Mouse (Mus musculus) limb, embryonic 11.5 days (tissue): ENCODE data around the gene Slc12a8. TPM values are rescaled to one million over a fixed set of nuclear protein-coding genes. Genes with fewer than 3 reads are reported as not detected.

Experiments used
- ATAC-seq: fragments of 200-750 bp; cut with Nextera tagmentation; 2 replicates; pipeline ENCODE4 v1.8.0; 2017; ENCODE audit warnings: low read depth; ENCODE audit not compliant: insufficient number of reproducible peaks, low FRiP score, low TSS enrichment
- DNase-seq: peaks from one replicate; pipeline ENCODE4 v3.0.0-alpha.2; 2015; ENCODE audit warnings: low spot score
- H3K27ac ChIP-seq: fragments of 300-500 bp; sonication (generic); replicated peaks from 2 replicates; pipeline ENCODE4 v1.5.1; 2014; ENCODE audit warnings: low read depth, mild to moderate bottlenecking, low read length
- H3K27me3 ChIP-seq: fragments of 300-500 bp; sonication (generic); 2 replicates; pipeline ENCODE4 v1.6.1; 2014; ENCODE audit warnings: mild to moderate bottlenecking, low read length, mixed read lengths; ENCODE audit not compliant: control insufficient read depth, insufficient read depth
- H3K36me3 ChIP-seq: fragments of 300-500 bp; sonication (generic); 2 replicates; pipeline ENCODE4 v1.6.1; 2014; ENCODE audit warnings: mild to moderate bottlenecking, low read length, moderate library complexity, mixed read lengths; ENCODE audit not compliant: control insufficient read depth, insufficient read depth
- H3K4me1 ChIP-seq: fragments of 300-500 bp; sonication (generic); 2 replicates; pipeline ENCODE4 v1.6.1; 2014; ENCODE audit warnings: low read length, mixed read lengths; ENCODE audit not compliant: control insufficient read depth, insufficient read depth
- H3K4me2 ChIP-seq: fragments of 300-500 bp; sonication (generic); 2 replicates; pipeline ENCODE4 v1.6.1; 2014; ENCODE audit warnings: low read depth, mild to moderate bottlenecking, moderate library complexity; ENCODE audit not compliant: severe bottlenecking
- H3K4me3 ChIP-seq: fragments of 300-500 bp; sonication (generic); 2 replicates; pipeline ENCODE4 v1.5.1; 2014; ENCODE audit warnings: low read depth, low read length
- H3K9ac ChIP-seq: fragments of 300-500 bp; sonication (generic); 2 replicates; pipeline ENCODE4 v1.6.1; 2014; ENCODE audit warnings: mild to moderate bottlenecking, low read length
- H3K9me3 ChIP-seq: fragments of 300-500 bp; sonication (generic); 2 replicates; pipeline ENCODE4 v1.6.1; 2016; ENCODE audit warnings: low read length; ENCODE audit not compliant: control insufficient read depth
- WGBS: fragments of 180-500 bp; shearing (Covaris S2); extraction: QIAGEN DNeasy Blood & Tissue Kit; methylation state at CpG from one replicate; pipeline ENCODE4 v1.1.7; 2014; 5-methylcytosine and 5-hydroxymethylcytosine counted together
- polyA plus RNA-seq: library from polyadenylated mRNA; unstranded; fragments of >200 nt; fragmentation: Nextera tagmentation; extraction: Ambion mirVana; gene quantifications from 2 replicates; pipeline ENCODE4 v1.2.1, GENCODE M21; 2014

The Slc12a8 gene
- polyA plus RNA-seq, 1 experiment from 2014 or later = 0.49 TPM

- no peak for ATAC-seq
Observed at GRCm38 (mm10) chr16:33662841-33663240, 145.7 kb downstream of the Slc12a8 start.

GRCm38 (mm10) chr16:33666226-33666625 is 149.1 kb downstream of the Slc12a8 start:
- ATAC-seq = no peak
- Histone ChIP-seq H3K4me3 (no peak overlapping the region), H3K27ac (no peak overlapping the region), H3K9me3 (no peaks in the 10 kb centered on the region), H3K4me1 (no peaks in the 10 kb centered on the region), H3K9ac (no peak overlapping the region), H3K27me3 (no peaks in the 10 kb centered on the region), H3K4me2 (no peak overlapping the region), H3K36me3 (no peaks in the 10 kb centered on the region)
- 87% methylated on average over 6 of the region's 6 CpGs for WGBS
- DNase-seq = no peak

More at GRCm38 (mm10) chr16:33662841-33663240, 145.7 kb downstream of the Slc12a8 start:
- no peak overlapping the region for H3K4me3 ChIP-seq
- no peaks in the 10 kb centered on the region for H3K36me3 ChIP-seq
- no peak for DNase-seq
- no peak overlapping the region for H3K4me2 ChIP-seq
- 93% methylated on average over 10 of the region's 10 CpGs for WGBS
- no peak overlapping the region for H3K27ac ChIP-seq
- H3K27me3 ChIP-seq = no peaks in the 10 kb centered on the region
- no peaks in the 10 kb centered on the region for H3K9me3 ChIP-seq
- H3K4me1 ChIP-seq = no peaks in the 10 kb centered on the region
- H3K9ac ChIP-seq = no peak overlapping the region

GRCm38 (mm10) chr16:33666985-33667538 is 149.9 kb downstream of the Slc12a8 start:
- no peaks in the 10 kb centered on the region for H3K36me3 ChIP-seq
- H3K27ac ChIP-seq = no peak overlapping the region
- DNase-seq (no peak), ATAC-seq (no peak)
- H3K9me3 ChIP-seq = no peaks in the 10 kb centered on the region
- H3K4me1 ChIP-seq = no peaks in the 10 kb centered on the region
- H3K4me2 ChIP-seq = no peak overlapping the region
- WGBS = 89% methylated on average over 4 of the region's 4 CpGs
- no peak overlapping the region for H3K4me3 ChIP-seq
- no peak overlapping the region for H3K9ac ChIP-seq
- H3K27me3 ChIP-seq = no peaks in the 10 kb centered on the region

DNA sequence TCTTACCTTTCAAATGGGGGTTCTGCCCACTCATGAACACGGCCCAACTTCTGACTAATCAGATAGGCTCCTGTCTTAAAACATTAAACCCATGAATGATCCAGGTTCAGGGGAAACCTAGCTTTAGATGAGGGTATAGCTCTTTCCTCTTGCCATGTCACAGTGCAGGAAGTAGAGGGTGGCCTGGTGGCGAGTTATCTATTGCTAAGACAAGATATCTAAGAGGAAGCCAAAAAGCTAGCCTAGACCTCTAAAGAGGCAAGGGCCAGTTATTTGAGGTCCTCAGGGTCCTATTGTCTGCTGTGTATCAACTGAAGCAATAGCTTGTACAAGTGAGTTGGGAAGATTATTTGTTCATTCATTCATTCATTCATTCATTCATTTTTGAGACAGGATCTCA is 151.3 kb downstream of the Slc12a8 start:
- Histone ChIP-seq H3K9ac (no peak overlapping the region), H3K4me3 (no peak overlapping the region), H3K36me3 (no peaks in the 10 kb centered on the region), H3K27me3 (no peaks in the 10 kb centered on the region), H3K4me2 (no peak overlapping the region), H3K4me1 (no peaks in the 10 kb centered on the region), H3K9me3 (no peaks in the 10 kb centered on the region), H3K27ac (no peak overlapping the region)
- no peak for DNase-seq
- WGBS = 86% methylated on average over 2 of the region's 2 CpGs
- ATAC-seq = no peak

DNA sequence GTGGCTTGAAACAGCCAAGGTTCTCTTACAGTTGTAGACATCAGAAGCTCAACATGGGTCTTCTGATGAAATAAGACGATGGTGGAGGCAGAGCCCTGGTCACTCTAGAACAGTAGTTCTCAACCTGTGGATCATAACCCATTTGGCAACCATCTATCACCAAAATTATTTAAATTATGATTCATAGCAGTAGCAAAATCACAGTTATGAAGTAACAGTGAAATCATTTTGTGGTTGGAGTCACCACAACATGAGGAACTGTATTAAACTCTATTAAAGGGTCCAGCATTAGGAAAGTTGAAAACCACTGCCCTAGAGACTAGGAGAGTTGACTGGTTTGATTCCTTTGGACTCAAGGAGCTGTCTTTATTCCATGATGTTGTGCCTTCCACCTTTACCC is 151.9 kb downstream of the Slc12a8 start:
- H3K4me2 ChIP-seq = no peak overlapping the region
- H3K27ac ChIP-seq = no peak overlapping the region
- DNase-seq = no peak
- ATAC-seq = no peak
- no peak overlapping the region for H3K9ac ChIP-seq
- no peaks in the 10 kb centered on the region for H3K27me3 ChIP-seq
- no peaks in the 10 kb centered on the region for H3K4me1 ChIP-seq
- WGBS = 81% methylated on average over 1 of the region's 1 CpGs
- H3K4me3 ChIP-seq = no peak overlapping the region
- H3K9me3 ChIP-seq = no peaks in the 10 kb centered on the region
- no peaks in the 10 kb centered on the region for H3K36me3 ChIP-seq

GRCm38 (mm10) chr16:33670340-33670739 is 153.2 kb downstream of the Slc12a8 start:
- ATAC-seq = no peak
- no peak overlapping the region for H3K27ac ChIP-seq
- WGBS = 66% methylated on average over 3 of the region's 3 CpGs

GRCm38 (mm10) chr16:33670933-33671332 is 153.8 kb downstream of the Slc12a8 start:
- Histone ChIP-seq H3K27ac (no peak overlapping the region), H3K4me1 (no peaks in the 10 kb centered on the region), H3K9ac (no peak overlapping the region), H3K9me3 (no peaks in the 10 kb centered on the region), H3K36me3 (no peaks in the 10 kb centered on the region), H3K27me3 (no peaks in the 10 kb centered on the region), H3K4me3 (no peak overlapping the region), H3K4me2 (no peak overlapping the region)
- ATAC-seq = no peak
- 85% methylated on average over 2 of the region's 2 CpGs for WGBS
- no peak for DNase-seq

More at GRCm38 (mm10) chr16:33670340-33670739, 153.2 kb downstream of the Slc12a8 start:
- Histone ChIP-seq H3K9me3 (no peaks in the 10 kb centered on the region), H3K27me3 (no peaks in the 10 kb centered on the region), H3K4me2 (no peak overlapping the region), H3K4me1 (no peaks in the 10 kb centered on the region), H3K4me3 (no peak overlapping the region), H3K36me3 (no peaks in the 10 kb centered on the region), H3K9ac (no peak overlapping the region)
- DNase-seq = no peak

- Histone ChIP-seq H3K27ac (no peak overlapping the region), H3K4me3 (no peak overlapping the region), H3K9ac (no peak overlapping the region), H3K4me1 (no peaks in the 10 kb centered on the region), H3K4me2 (no peak overlapping the region), H3K27me3 (no peaks in the 10 kb centered on the region), H3K9me3 (no peaks in the 10 kb centered on the region), H3K36me3 (no peaks in the 10 kb centered on the region)
- no peak for DNase-seq
- no peak for ATAC-seq
- WGBS = 85% methylated on average over 3 of the region's 4 CpGs
Observed at GRCm38 (mm10) chr16:33672188-33672587, 155.1 kb downstream of the Slc12a8 start.

DNA sequence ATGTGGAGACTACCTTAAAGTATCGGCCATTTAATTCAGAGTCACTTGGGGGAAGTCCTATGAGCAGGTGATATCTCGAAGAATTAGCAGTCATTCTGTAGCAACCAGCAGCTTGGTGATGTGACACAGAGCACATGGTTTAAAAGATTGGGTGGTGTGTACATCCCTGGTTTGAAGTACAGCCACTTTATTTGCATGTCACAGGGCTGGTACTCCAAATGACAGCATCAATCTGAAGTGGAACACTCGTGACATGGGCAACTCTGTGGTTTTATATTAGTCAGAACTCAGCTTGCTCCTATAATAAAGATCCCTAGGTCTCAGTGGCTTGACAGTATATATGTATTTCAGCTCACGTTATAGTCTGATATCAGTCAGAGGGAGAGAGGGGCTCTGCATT is 155.5 kb downstream of the Slc12a8 start:
- 89% methylated on average over 4 of the region's 4 CpGs for WGBS
- Histone ChIP-seq H3K36me3 (no peaks in the 10 kb centered on the region), H3K9ac (no peak overlapping the region), H3K4me2 (no peak overlapping the region), H3K4me1 (no peaks in the 10 kb centered on the region), H3K27ac (no peak overlapping the region), H3K4me3 (no peak overlapping the region), H3K9me3 (no peaks in the 10 kb centered on the region), H3K27me3 (no peaks in the 10 kb centered on the region)
- no peak for ATAC-seq
- DNase-seq = no peak
